Mouse (Mus musculus): ENCODE measurements around the gene Aff3. TPM values are rescaled to one million over a fixed set of nuclear protein-coding genes. Genes with fewer than 3 reads are reported as not detected.
A peak's percentile ranks its signal among the peaks of the same experiment; 100 is the strongest.

The Aff3 gene
- total and polyA plus RNA-seq, 2 experiments from 2014 or later = 1.1 to 1.9 TPM

GRCm38 (mm10) chr1:38324206-38324605 lies 340.5 kb downstream of the Aff3 start:
- Histone ChIP-seq H3K27ac (ENCODE audit: low read depth) (no peak overlapping the region), H3K27me3 (ENCODE audit: control insufficient read depth, insufficient read depth, low read length) (no peaks in the 10 kb centered on the region), H3K36me3 (replicated peaks; ENCODE audit: control insufficient read depth, insufficient read depth, low read length) (no peaks in the 10 kb centered on the region), H3K4me3 (ENCODE audit: low read depth, low read length) (no peak overlapping the region), H3K9me3 (replicated peaks; ENCODE audit: control insufficient read depth, low read length) (no peaks in the 10 kb centered on the region), H3K4me1 (ENCODE audit: control insufficient read depth, insufficient read depth) (peaks cover 16% of the 10 kb centered on the region; the same call in 1 of the 2 replicates), H3K4me2 (ENCODE audit: low read depth, low read length) (no peak overlapping the region), H3K9ac (replicated peaks; ENCODE audit: low read depth, low read length) (no peak overlapping the region)
- TF ChIP-seq CTCF (IDR thresholded peaks at IDR 0.05; ENCODE audit: low read depth) = no peak
- no peak for ATAC-seq (ENCODE audit: insufficient read depth, low read depth)
- no peak for DNase-seq (ENCODE audit: low spot score)
- 77% methylated on average over 5 of the region's 5 CpGs for WGBS

DNA sequence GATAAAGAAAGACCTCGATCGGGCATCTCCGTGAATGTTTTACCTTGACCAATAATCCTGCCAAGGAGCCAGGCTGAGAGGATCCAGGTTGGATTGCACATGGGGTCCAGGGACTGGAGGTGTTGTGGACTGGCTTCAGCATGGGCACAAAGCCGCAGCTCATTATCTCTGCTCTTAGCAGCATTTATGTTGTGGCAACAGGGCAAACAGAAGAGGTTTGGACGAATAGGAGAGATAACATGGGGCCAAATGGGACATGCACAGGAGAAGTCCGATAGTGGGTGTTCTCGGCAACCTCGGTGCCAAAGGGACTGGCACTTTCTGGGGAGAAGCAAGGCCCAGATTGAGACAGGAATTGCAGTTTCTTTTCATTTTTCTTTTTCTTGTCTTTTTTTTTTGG lies 342.9 kb downstream of the Aff3 start:
- no peak overlapping the region for H3K4me3 ChIP-seq (ENCODE audit: low read depth, low read length)
- WGBS = 39% methylated on average over 8 of the region's 8 CpGs
- ATAC-seq (ENCODE audit: insufficient read depth, low read depth) = peak; percentile 75; the same call in 1 of the 2 replicates
- H3K27me3 ChIP-seq (ENCODE audit: control insufficient read depth, insufficient read depth, low read length) = no peaks in the 10 kb centered on the region
- peak; percentile 66 for DNase-seq (ENCODE audit: low spot score)
- H3K9me3 ChIP-seq (replicated peaks; ENCODE audit: control insufficient read depth, low read length) = no peaks in the 10 kb centered on the region
- H3K9ac ChIP-seq (replicated peaks; ENCODE audit: low read depth, low read length) = no peak overlapping the region
- TF ChIP-seq CTCF (IDR thresholded peaks at IDR 0.05; ENCODE audit: low read depth) (no peak), EP300 (IDR thresholded peaks at IDR 0.05; ENCODE audit: low read depth) (peak; percentile 67; the same call in 1 of the 2 replicates)
- no peak overlapping the region for H3K4me2 ChIP-seq (ENCODE audit: low read depth, low read length)
- H3K36me3 ChIP-seq (replicated peaks; ENCODE audit: control insufficient read depth, insufficient read depth, low read length) = no peaks in the 10 kb centered on the region
- H3K4me1 ChIP-seq (ENCODE audit: control insufficient read depth, insufficient read depth) = peaks cover 16% of the 10 kb centered on the region; the same call in 1 of the 2 replicates
- no peak overlapping the region for H3K27ac ChIP-seq (ENCODE audit: low read depth)

DNA sequence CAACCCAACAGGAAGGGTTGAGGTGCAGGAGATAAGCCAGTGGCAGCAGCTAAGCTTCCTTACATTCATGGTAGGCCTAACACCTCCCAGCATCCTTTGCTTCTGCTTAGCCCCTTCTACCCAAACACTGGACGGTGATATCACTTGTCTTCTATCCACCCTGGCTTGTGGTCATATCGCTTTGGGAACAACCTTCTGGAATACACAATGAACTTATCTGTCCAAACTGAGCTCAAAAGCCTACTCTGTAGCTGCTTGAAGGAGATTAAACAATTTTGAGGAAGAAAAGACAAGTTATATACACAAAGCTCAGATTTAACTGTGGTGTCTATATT lies 343.8 kb downstream of the Aff3 start:
- TF ChIP-seq CTCF (IDR thresholded peaks at IDR 0.05; ENCODE audit: low read depth) = no peak
- TF ChIP-seq EP300 (IDR thresholded peaks at IDR 0.05; ENCODE audit: low read depth) = no peak
- H3K27me3 ChIP-seq (ENCODE audit: control insufficient read depth, insufficient read depth, low read length) = no peaks in the 10 kb centered on the region
- no peaks in the 10 kb centered on the region for H3K9me3 ChIP-seq (replicated peaks; ENCODE audit: control insufficient read depth, low read length)
- H3K36me3 ChIP-seq (replicated peaks; ENCODE audit: control insufficient read depth, insufficient read depth, low read length) = no peaks in the 10 kb centered on the region
- H3K9ac ChIP-seq (replicated peaks; ENCODE audit: low read depth, low read length) = no peak overlapping the region
- H3K27ac ChIP-seq (ENCODE audit: low read depth) = no peak overlapping the region
- H3K4me3 ChIP-seq (ENCODE audit: low read depth, low read length) = no peak overlapping the region
- no peak overlapping the region for H3K4me2 ChIP-seq (ENCODE audit: low read depth, low read length)
- peaks cover 16% of the 10 kb centered on the region; the same call in 1 of the 2 replicates for H3K4me1 ChIP-seq (ENCODE audit: control insufficient read depth, insufficient read depth)
- 76% methylated on average over 2 of the region's 2 CpGs for WGBS
- no peak for ATAC-seq (ENCODE audit: insufficient read depth, low read depth)
- no peak for DNase-seq (ENCODE audit: low spot score)

- H3K27me3 ChIP-seq (ENCODE audit: control insufficient read depth, insufficient read depth, low read length) = no peaks in the 10 kb centered on the region
- H3K4me3 ChIP-seq (ENCODE audit: low read depth, low read length) = no peak overlapping the region
- 83% methylated on average over 16 of the region's 16 CpGs for WGBS
- H3K9me3 ChIP-seq (replicated peaks; ENCODE audit: control insufficient read depth, low read length) = no peaks in the 10 kb centered on the region
- H3K36me3 ChIP-seq (replicated peaks; ENCODE audit: control insufficient read depth, insufficient read depth, low read length) = no peaks in the 10 kb centered on the region
- ATAC-seq (ENCODE audit: insufficient read depth, low read depth) (no peak), DNase-seq (ENCODE audit: low spot score) (no peak)
- no peak overlapping the region for H3K4me2 ChIP-seq (ENCODE audit: low read depth, low read length)
- H3K27ac ChIP-seq (ENCODE audit: low read depth) = no peak overlapping the region
- TF ChIP-seq CTCF (IDR thresholded peaks at IDR 0.05; ENCODE audit: low read depth) (no peak), EP300 (IDR thresholded peaks at IDR 0.05; ENCODE audit: low read depth) (no peak)
- no peak overlapping the region for H3K9ac ChIP-seq (replicated peaks; ENCODE audit: low read depth, low read length)
- peaks cover 16% of the 10 kb centered on the region; the same call in 1 of the 2 replicates for H3K4me1 ChIP-seq (ENCODE audit: control insufficient read depth, insufficient read depth)
Measured at GRCm38 (mm10) chr1:38320126-38320970, 344.4 kb downstream of the Aff3 start.

DNA sequence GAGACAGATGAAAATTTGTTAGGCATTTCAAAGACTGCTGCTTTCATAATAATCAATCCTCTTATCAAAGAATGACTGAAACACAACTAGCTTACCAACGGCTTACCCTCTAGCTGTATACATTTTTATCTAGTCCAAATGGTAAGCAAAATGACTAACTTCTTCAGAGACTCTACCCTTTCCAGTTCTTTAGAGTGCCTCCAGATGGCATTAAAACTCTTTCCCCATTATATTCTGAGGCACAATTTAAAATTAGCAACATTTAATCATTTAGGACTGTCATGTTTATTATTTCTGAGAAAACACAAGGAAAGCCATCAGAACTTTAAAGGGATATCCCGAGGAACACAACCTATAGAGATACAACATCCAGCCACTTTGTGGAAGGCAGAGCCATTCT lies 346.1 kb downstream of the Aff3 start:
- Histone ChIP-seq H3K4me2 (ENCODE audit: low read depth, low read length) (no peak overlapping the region), H3K27me3 (ENCODE audit: control insufficient read depth, insufficient read depth, low read length) (no peaks in the 10 kb centered on the region), H3K27ac (ENCODE audit: low read depth) (no peak overlapping the region), H3K36me3 (replicated peaks; ENCODE audit: control insufficient read depth, insufficient read depth, low read length) (no peaks in the 10 kb centered on the region), H3K9ac (replicated peaks; ENCODE audit: low read depth, low read length) (no peak overlapping the region), H3K4me1 (ENCODE audit: control insufficient read depth, insufficient read depth) (peaks cover 16% of the 10 kb centered on the region; the same call in 1 of the 2 replicates), H3K9me3 (replicated peaks; ENCODE audit: control insufficient read depth, low read length) (no peaks in the 10 kb centered on the region), H3K4me3 (ENCODE audit: low read depth, low read length) (no peak overlapping the region)
- WGBS = 57% methylated on average over 2 of the region's 2 CpGs
- ATAC-seq (ENCODE audit: insufficient read depth, low read depth) (no peak), DNase-seq (ENCODE audit: low spot score) (no peak)
- TF ChIP-seq EP300 (IDR thresholded peaks at IDR 0.05; ENCODE audit: low read depth) (no peak), CTCF (IDR thresholded peaks at IDR 0.05; ENCODE audit: low read depth) (peak; percentile 34)

All from heart, postnatal 0 days (tissue).